In the genomic region with DNA sequence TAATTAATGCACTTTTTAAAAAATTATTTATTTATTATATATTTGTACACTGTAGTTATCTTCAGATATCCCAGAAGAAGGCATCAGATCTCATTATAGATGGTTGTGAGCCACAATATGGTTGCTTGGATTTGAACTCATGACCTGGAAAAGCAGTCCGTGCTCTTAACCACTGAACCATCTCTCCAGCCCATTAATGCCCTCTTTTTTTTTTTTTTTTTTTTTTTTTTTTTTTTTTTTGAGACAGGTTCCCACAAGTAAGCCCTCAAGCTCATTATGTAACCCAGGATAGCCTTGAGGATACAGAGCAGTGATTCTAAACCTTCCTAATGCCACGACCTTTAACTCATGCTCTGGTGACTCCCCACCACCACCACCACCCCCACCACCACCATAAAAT, we compare ENCODE assay signal across 29 mouse cellular contexts.
"Had no signal": no experiment of that assay in that cellular context is flagged by ENCODE, and none has a peak within 500 bp of the region (broad histone marks: within the 10 kb centered on the region; RNA-seq: fewer than 3 reads in every experiment).

No protein-coding gene starts in this region.

- H3K4me1 ChIP-seq: limb, embryonic 10.5 days; limb, embryonic 12.5 days; limb, embryonic 13.5 days; limb, embryonic 15.5 days; liver, embryonic 12.5 days; liver, embryonic 13.5 days; liver, embryonic 15.5 days; lung, embryonic 15.5 days; midbrain, embryonic 15.5 days had no signal

- H3K4me3 ChIP-seq: limb, embryonic 10.5 days; limb, embryonic 12.5 days; limb, embryonic 13.5 days; limb, embryonic 15.5 days; liver, embryonic 12.5 days; liver, embryonic 13.5 days; liver, embryonic 15.5 days; lung, embryonic 15.5 days; megakaryocyte, embryonic 14.5 days; midbrain, embryonic 10.5 days; midbrain, embryonic 12.5 days; midbrain, embryonic 13.5 days; midbrain, embryonic 15.5 days; myocyte had no signal

- H3K9me3 ChIP-seq: limb, embryonic 10.5 days; limb, embryonic 12.5 days; limb, embryonic 13.5 days; limb, embryonic 15.5 days; liver, embryonic 12.5 days; liver, embryonic 13.5 days; liver, embryonic 15.5 days; lung, embryonic 15.5 days; megakaryocyte, embryonic 14.5 days; midbrain, embryonic 10.5 days; midbrain, embryonic 12.5 days; midbrain, embryonic 13.5 days; midbrain, embryonic 15.5 days had no signal

- DNase-seq: left cerebral cortex, postnatal 4 days; liver; liver, embryonic 13.5 days; liver, postnatal 0 days; lung, adult 18-20 months; lung, adult 2 months; lung, embryonic 14.5 days; lung, postnatal 10 days; lung, postnatal 14 days; lung, postnatal 36 days; lung, postnatal 4 days; midbrain, embryonic 14.5 days had no signal

- H3K27ac ChIP-seq: limb, embryonic 10.5 days; limb, embryonic 12.5 days; limb, embryonic 13.5 days; limb, embryonic 15.5 days; liver, embryonic 12.5 days; liver, embryonic 13.5 days; liver, embryonic 14.5 days; liver, embryonic 15.5 days; lung, embryonic 15.5 days; macrophage; midbrain, embryonic 10.5 days; midbrain, embryonic 12.5 days; midbrain, embryonic 13.5 days; midbrain, embryonic 15.5 days had no signal

- H3K9ac ChIP-seq: limb, embryonic 12.5 days; limb, embryonic 13.5 days; limb, embryonic 15.5 days; liver, embryonic 12.5 days; liver, embryonic 13.5 days; liver, embryonic 14.5 days; liver, embryonic 15.5 days; liver, postnatal 0 days; lung, embryonic 14.5 days; lung, embryonic 15.5 days; midbrain, embryonic 12.5 days; midbrain, embryonic 13.5 days; midbrain, embryonic 15.5 days had no signal

- H3K27me3 ChIP-seq: limb, embryonic 15.5 days; liver, embryonic 12.5 days; liver, embryonic 13.5 days; liver, embryonic 15.5 days; lung, embryonic 15.5 days; megakaryocyte, embryonic 14.5 days; midbrain, embryonic 15.5 days had no signal

- H3K4me2 ChIP-seq: limb, embryonic 12.5 days; limb, embryonic 13.5 days; limb, embryonic 15.5 days; liver, embryonic 11.5 days; liver, embryonic 12.5 days; liver, embryonic 13.5 days; liver, embryonic 15.5 days; lung, embryonic 14.5 days; lung, embryonic 15.5 days; midbrain, embryonic 11.5 days; midbrain, embryonic 12.5 days; midbrain, embryonic 13.5 days; midbrain, embryonic 15.5 days had no signal
